Mouse (Mus musculus): ENCODE data around the gene Tmem214.

- TF ChIP-seq CTCF (IDR thresholded peaks at IDR 0.05; ENCODE audit: borderline replicate concordance, insufficient read depth, low read length): no peak
- TF ChIP-seq POLR2A (IDR thresholded peaks at IDR 0.05; ENCODE audit: low read depth, low read length): no peak
Observed at GRCm38 (mm10) chr5:30923119-30923518, 55.3 kb downstream of the Tmem214 start.

Data from embryonic fibroblast, embryonic 13.5 days (primary cell).